In genomic region chr17:68875917-68876495, GRCm38 (mm10) we compare ENCODE assay signal across 30 mouse cellular contexts. TPM values are rescaled to one million over a fixed set of nuclear protein-coding genes. Genes with fewer than 3 reads are reported as not detected.
DNase-seq lines count a peak whose midpoint lies in the region; ATAC-seq lines count a peak whose summit lies in the region.
"Had no signal": no experiment of that assay in that cellular context is flagged by ENCODE, and none has a peak within 500 bp of the region (broad histone marks: within the 10 kb centered on the region; RNA-seq: fewer than 3 reads in every experiment).

No protein-coding gene starts in this region.

- no peaks in the 10 kb centered on the region for H3K36me3 ChIP-seq in embryonic facial prominence, embryonic 14.5 days (ENCODE audit: control insufficient read depth, insufficient read depth, low read length)
- no peaks in the 10 kb centered on the region for H3K36me3 ChIP-seq in embryonic facial prominence, embryonic 10.5 days (replicated peaks)
- H3K36me3 ChIP-seq: heart, embryonic 12.5 days; limb, embryonic 10.5 days; limb, embryonic 15.5 days; liver, embryonic 13.5 days; midbrain, embryonic 10.5 days; neural tube, embryonic 12.5 days had no signal

- peak; percentile 22; the same call in 1 of the 2 replicates for ATAC-seq in embryonic facial prominence, embryonic 14.5 days (ENCODE audit: low read depth)
- ATAC-seq: intestine, postnatal 0 days; lung, postnatal 0 days; midbrain, embryonic 16.5 days had no signal

- H3K9me3 ChIP-seq in embryonic facial prominence, embryonic 14.5 days (ENCODE audit: control insufficient read depth, low read length): no peaks in the 10 kb centered on the region
- H3K9me3 ChIP-seq in embryonic facial prominence, embryonic 10.5 days: no peaks in the 10 kb centered on the region
- H3K9me3 ChIP-seq: heart, embryonic 12.5 days; limb, embryonic 10.5 days; limb, embryonic 15.5 days; liver, embryonic 13.5 days; midbrain, embryonic 10.5 days; neural tube, embryonic 12.5 days had no signal

- H3K27ac ChIP-seq in embryonic facial prominence, embryonic 14.5 days (replicated peaks; ENCODE audit: low read depth, low read length): no peak overlapping the region
- H3K27ac ChIP-seq in embryonic facial prominence, embryonic 10.5 days (replicated peaks): no peak overlapping the region
- H3K27ac ChIP-seq: heart, adult 2 months; hindbrain, embryonic 14.5 days; limb, embryonic 10.5 days; limb, embryonic 15.5 days; liver, embryonic 13.5 days; macrophage; midbrain, embryonic 10.5 days; neural tube, embryonic 12.5 days had no signal

- WGBS in embryonic facial prominence, embryonic 14.5 days: 67% methylated on average over 10 of the region's 10 CpGs
- WGBS in embryonic facial prominence, embryonic 10.5 days: 87% methylated on average over 10 of the region's 10 CpGs

- no peak overlapping the region for H3K4me3 ChIP-seq in embryonic facial prominence, embryonic 14.5 days (ENCODE audit: low read depth, low read length)
- no peak overlapping the region for H3K4me3 ChIP-seq in embryonic facial prominence, embryonic 10.5 days
- H3K4me3 ChIP-seq: heart, adult 2 months; heart, embryonic 12.5 days; limb, embryonic 10.5 days; limb, embryonic 15.5 days; liver, embryonic 13.5 days; midbrain, embryonic 10.5 days; myocyte; neural tube, embryonic 12.5 days had no signal

- no peak overlapping the region for H3K4me2 ChIP-seq in embryonic facial prominence, embryonic 14.5 days (ENCODE audit: low read depth, low read length)
- H3K4me2 ChIP-seq: heart, embryonic 12.5 days; hindbrain, embryonic 14.5 days; limb, embryonic 15.5 days; liver, embryonic 13.5 days; neural tube, embryonic 12.5 days had no signal

- H3K9ac ChIP-seq in embryonic facial prominence, embryonic 14.5 days (ENCODE audit: low read depth, low read length): no peak overlapping the region
- H3K9ac ChIP-seq: heart, embryonic 12.5 days; hindbrain, embryonic 14.5 days; limb, embryonic 15.5 days; liver, embryonic 13.5 days; neural tube, embryonic 12.5 days had no signal

- H3K27me3 ChIP-seq in embryonic facial prominence, embryonic 14.5 days (replicated peaks; ENCODE audit: control insufficient read depth, insufficient read depth, low read length): no peaks in the 10 kb centered on the region; the same call in 1 of the 2 replicates
- H3K27me3 ChIP-seq in embryonic facial prominence, embryonic 10.5 days (replicated peaks; ENCODE audit: low read depth, poor library complexity, severe bottlenecking): no peaks in the 10 kb centered on the region
- H3K27me3 ChIP-seq: heart, embryonic 12.5 days; liver, embryonic 13.5 days; neural tube, embryonic 12.5 days had no signal

- no peaks in the 10 kb centered on the region for H3K4me1 ChIP-seq in embryonic facial prominence, embryonic 14.5 days (ENCODE audit: control insufficient read depth, insufficient read depth, low read length)
- H3K4me1 ChIP-seq in embryonic facial prominence, embryonic 10.5 days: no peaks in the 10 kb centered on the region; the same call in 1 of the 2 replicates
- H3K4me1 ChIP-seq: heart, embryonic 12.5 days; limb, embryonic 10.5 days; limb, embryonic 15.5 days; liver, embryonic 13.5 days; neural tube, embryonic 12.5 days had no signal

- peak; percentile 42 for DNase-seq in embryonic facial prominence, embryonic 14.5 days (ENCODE audit: low spot score)
- DNase-seq in embryonic facial prominence, embryonic 10.5 days (ENCODE audit: low spot score): no peak
- DNase-seq in layer of hippocampus, postnatal 10 days (ENCODE audit: low spot score in 2 of 2): peak; percentile 8 to 25
- no peak for DNase-seq in layer of hippocampus, adult 18-20 months (ENCODE audit: low spot score in 2 of 2)
- DNase-seq in cerebellum, adult 9-11 months: peak; percentile 19
- peak; percentile 48 to 59 for DNase-seq in cerebellum, postnatal 14 days
- DNase-seq in yolk sac, embryonic 10.5 days (ENCODE audit: low spot score): no peak
- DNase-seq: adrenal gland, postnatal 25 days; B cell, adult 2 months; heart, adult 2 months; kidney, adult 9 months; kidney, postnatal 10 days; liver, embryonic 13.5 days; lung, adult 18-20 months; right cerebral cortex, adult 18-20 months; spleen, adult 18-20 months; thymus, postnatal 14 days had no signal

RNA-seq across cellular contexts. Expression of gene Tmem200c, which starts 49.6 kb away (rescaled TPM):
- polyA plus RNA-seq in embryonic facial prominence, embryonic 14.5 days (2014; fragmentation: Nextera tagmentation; extraction: Ambion mirVana): 1.1 and 2.0 TPM in 2 replicates
- polyA plus RNA-seq in embryonic facial prominence, embryonic 10.5 days (2016; fragmentation: Nextera tagmentation; extraction: Ambion mirVana): 1.5 and 1.6 TPM in 2 replicates
- total RNA-seq in layer of hippocampus, postnatal 10 days (2021): 1 to 10 TPM; 6.0 to 7.0 TPM
- 1 to 10 TPM; 8.9 to 9.7 TPM for total RNA-seq in layer of hippocampus, adult 18-20 months (2021)
- total RNA-seq: hematopoietic stem cell, adult 5-6 weeks had no signal
- polyA plus RNA-seq: heart, postnatal 0 days; liver, embryonic 13.5 days; lung, postnatal 0 days; macrophage had no signal

Comparison
In these comparisons a context has a peak if more than half of its experiments do, and no peak if none do; other contexts are left out.
1. DNase-seq: peak in embryonic facial prominence, embryonic 14.5 days (single experiment), layer of hippocampus, postnatal 10 days (2 of 2), cerebellum, adult 9-11 months (single experiment) and cerebellum, postnatal 14 days (2 of 2); none in embryonic facial prominence, embryonic 10.5 days (single experiment), layer of hippocampus, adult 18-20 months (0 of 2) and yolk sac, embryonic 10.5 days (single experiment).